Mouse (Mus musculus): ENCODE measurements around the gene Zyg11b.

The Zyg11b gene

DNA sequence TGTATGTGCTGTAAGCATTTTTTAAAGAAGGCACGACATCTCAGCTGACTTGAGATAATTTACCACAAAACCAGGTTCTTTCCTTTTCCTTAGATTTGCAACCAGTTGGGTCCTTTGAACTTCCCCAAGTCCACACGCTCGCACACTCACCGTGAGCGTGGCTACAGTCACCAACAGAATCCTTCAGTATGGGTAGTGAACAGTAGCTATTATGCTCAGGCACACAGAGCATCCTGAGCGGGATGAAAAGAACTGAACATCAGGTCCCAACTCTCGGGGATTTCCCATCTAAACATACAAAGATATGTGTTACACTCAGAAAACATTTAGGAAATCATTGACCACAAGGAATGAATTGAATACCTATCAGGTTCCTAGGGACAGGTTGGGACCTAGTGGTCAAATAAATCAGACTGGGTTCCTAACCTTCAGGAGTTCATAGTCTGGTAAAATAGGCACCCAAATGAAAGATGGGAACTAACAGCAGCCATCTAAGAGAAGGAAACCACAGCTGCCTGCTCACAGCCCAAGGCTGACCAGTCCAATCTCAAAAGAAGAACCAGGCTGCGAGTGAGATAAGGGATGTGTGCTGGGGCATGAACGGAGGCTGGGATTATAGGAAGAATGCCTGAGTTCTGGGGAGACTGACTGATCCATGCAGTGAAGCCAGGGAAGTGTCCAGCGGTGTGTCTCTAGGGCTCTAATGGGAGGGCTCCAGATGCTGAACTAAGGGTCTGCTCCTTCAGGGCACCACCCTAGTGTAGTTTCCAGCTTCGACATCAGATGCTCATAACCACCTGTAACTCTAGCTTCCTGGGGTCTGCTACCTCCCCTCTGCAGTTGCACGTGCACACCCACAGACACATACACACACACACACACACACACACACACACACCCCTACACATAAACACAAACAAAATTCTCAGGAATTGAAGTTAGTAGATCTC is 17.0 kb upstream of the Zyg11b start:
- DNase-seq, result no peak

DNA sequence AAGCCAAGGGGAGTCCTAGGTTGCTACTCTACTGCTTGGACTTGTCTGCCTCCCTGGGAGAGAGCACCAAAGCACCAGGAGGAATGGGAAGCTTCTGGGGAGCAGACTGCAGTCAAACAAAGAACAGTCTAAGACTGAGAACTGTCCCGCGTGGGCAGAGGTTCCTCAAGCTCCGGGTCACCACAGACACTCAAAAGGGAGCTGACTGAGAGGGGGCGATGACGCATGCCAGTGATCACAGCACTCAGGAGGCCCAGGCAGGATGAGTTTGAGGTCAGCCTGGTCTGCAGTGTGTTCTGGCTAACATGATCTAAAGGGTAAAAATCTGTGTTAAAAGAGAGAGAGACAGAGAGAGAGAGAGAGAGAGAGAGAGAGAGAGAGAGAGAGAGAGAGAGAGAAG is 13.1 kb upstream of the Zyg11b start:
- DNase-seq, result no peak

DNA sequence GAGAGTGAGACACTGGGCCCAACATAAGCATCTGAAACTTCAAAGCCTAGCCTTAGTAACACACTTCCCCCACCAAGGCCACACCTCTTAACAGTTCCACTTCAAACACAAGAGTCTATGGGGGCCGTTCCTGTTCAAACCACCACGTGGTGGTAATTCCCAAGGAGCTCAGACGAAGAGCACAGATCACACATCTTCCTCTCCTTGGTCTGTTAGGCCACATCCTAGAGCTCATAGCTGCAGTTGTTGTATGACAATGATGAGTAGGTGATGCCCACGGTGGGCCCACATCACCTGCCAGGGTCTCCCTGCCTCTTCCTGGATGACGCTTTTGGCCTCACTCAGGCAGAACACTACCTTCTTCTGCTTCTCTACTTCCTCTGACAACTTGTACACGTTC is 9.8 kb upstream of the Zyg11b start:
- no peak for DNase-seq

DNA sequence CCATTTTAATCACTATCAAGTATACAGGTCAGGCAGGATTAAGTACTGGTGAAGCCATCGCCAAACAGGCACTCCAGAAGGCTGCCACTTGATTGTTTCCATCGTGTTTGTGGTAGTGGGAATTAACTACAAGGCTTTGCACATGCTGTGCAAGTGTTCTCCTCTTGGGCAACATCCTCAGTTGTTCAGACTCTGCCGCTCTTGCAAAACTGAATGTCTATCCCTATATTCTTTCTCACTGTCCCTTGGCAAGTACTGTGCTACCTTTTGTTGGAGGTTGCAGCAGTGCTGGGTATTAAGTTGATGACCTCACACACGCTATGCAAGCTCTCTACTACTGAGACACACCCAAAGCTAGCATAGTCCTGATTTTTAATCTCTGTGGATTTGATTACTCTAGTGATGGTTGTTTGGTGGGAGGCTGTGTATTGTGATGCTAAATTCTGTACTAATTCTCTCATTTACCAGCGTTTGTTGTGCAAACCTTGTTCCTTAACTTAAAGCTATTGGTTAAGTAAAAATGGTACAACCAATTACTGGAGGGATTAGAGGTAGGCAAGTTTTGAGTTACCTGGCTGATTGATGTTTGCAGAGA is 1.5 kb upstream of the Zyg11b start:
- DNase-seq, result no peak

DNA sequence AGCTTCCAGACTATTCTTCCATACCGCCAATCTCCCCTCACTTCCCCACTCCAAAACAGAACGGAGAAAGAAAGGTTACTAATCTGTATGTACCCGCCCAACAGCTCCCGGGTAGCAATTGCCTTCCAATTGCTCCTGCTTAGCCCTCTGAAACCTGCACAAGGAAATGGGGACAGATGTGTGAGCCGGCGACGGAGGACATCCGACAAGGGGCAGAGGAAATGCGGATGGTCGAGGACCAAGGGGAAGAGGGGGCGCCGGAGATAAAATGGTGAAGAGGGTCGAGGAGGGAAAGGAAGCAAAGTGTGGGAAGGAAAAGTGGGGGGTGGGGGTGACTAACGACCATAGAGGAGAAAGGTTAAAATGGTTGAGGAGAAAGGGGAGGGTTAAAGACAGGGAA is 630 bp downstream of the Zyg11b start:
- DNase-seq, result no peak

GRCm38 (mm10) chr4:108276973-108277372 is 23.9 kb downstream of the Zyg11b start:
- DNase-seq, result no peak

DNA sequence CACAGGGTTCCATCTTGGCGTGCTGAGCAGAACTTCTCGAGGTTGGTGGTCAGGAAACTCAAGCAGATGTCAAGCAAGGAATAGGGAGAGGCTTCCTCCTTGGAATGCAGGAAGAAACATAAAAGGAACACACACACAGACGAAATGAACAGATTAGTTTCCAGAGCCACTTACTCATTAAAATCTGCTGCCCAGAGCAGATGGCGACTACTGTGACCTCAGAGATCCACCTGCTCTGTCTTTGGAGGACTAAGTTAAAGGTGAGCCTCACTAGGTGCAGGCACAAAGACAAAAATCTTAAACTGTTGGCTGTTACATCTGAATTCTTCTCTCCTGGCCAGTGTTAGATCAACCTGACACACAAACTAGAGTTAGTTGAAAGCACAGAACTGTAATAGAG is 28.6 kb downstream of the Zyg11b start:
- no peak for DNase-seq

DNA sequence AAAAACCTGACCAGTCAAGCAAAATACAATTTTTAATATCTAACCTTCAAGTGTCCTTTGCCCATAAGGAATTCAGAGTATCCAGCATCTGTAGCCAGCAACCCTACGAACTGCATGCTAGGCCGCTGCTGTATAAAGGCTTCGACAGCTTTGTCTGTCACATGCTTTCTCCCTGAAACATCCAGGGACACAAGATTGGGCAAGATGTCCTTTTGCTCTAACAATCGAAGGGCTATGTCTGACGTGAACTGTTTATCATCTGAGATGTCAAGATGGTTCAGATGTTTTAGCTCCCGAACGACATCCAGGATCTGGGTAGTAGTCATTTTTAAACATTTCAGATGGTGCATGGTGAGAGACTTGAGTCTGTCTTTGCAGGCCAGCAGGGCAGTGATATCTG is 35.1 kb downstream of the Zyg11b start:
- no peak for DNase-seq

- DNase-seq, result no peak
These were observed 47.6 kb downstream of the Zyg11b start for GRCm38 (mm10) chr4:108253317-108253716.

DNA sequence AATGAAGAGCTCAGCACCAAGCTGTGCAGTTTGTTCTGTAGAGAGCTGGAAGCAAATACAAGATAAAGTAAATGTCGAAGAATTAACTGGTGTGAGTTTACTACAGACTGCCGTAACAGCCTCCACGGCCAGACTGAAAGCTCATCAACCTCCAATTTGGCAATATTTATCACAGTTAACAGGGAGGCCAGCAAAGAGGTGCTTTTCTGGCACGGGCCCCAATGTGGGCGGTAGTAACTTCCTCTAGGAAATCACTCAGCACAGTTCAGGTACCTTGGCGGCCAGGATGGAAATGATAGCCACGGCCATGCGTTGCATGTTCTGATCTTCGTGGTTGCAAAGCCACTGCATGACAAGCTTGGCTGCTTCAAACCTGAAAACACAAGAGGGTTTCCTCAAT is 50.4 kb downstream of the Zyg11b start:
- no peak for DNase-seq

- no peak for DNase-seq
These were observed 51.6 kb downstream of the Zyg11b start for GRCm38 (mm10) chr4:108249314-108249713.

- DNase-seq, result no peak
These were observed 67.2 kb downstream of the Zyg11b start for GRCm38 (mm10) chr4:108233654-108234053.

GRCm38 (mm10) chr4:108225341-108225872 is 75.5 kb downstream of the Zyg11b start:
- no peak for DNase-seq

- DNase-seq, result no peak
These were observed 78.4 kb downstream of the Zyg11b start for GRCm38 (mm10) chr4:108222507-108222906.

- DNase-seq, result peak; percentile 10
These were observed 81.9 kb downstream of the Zyg11b start for GRCm38 (mm10) chr4:108219019-108219418.

GRCm38 (mm10) chr4:108217332-108218179 is 83.3 kb downstream of the Zyg11b start, which contains the start of gene Zyg11a:
TSS of gene Zyg11a (minus strand) at chr4:108218048.
- peak; percentile 40 for DNase-seq

DNA sequence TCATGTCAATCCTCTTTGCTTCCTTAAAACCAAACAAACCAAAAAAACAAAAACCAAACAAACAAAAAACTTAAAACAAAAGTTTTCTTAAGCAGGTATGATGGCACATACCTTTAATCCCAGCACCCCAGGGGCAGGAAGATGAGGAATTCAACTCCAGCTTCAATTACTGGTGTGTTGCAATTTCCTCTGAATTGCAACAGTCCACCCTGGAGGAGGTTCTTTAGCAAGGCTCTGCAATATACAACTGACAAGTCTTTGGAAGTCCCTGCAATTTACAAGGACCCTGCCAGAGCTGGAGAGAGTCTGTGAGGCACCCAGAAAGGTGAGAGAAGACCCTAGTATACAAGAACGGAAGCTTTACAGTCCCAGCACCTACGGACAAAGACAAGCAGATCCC is 87.9 kb downstream of the Zyg11b start:
- DNase-seq, result no peak

DNA sequence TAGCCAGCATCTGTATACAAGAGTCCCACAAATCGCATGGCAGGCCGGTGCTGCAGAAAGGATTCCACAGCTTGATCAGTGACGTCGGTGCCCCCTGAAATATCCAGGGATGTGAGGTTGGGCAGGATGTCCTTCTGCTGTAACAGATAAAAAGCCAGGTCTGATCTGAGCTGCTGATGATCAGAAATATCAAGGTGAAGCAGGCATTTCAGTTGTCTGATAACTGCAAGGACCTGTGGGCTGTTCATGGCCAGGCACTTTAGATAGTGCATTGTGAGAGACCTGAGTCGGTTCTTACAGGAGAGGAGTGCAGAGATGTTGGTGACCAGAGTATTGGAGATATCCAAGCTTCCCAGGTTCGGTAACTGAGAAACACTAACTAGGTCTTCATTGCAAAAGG is 96.3 kb downstream of the Zyg11b start:
- no peak for DNase-seq

GRCm38 (mm10) chr4:108199236-108199635 is 101.7 kb downstream of the Zyg11b start:
- no peak for DNase-seq

DNA sequence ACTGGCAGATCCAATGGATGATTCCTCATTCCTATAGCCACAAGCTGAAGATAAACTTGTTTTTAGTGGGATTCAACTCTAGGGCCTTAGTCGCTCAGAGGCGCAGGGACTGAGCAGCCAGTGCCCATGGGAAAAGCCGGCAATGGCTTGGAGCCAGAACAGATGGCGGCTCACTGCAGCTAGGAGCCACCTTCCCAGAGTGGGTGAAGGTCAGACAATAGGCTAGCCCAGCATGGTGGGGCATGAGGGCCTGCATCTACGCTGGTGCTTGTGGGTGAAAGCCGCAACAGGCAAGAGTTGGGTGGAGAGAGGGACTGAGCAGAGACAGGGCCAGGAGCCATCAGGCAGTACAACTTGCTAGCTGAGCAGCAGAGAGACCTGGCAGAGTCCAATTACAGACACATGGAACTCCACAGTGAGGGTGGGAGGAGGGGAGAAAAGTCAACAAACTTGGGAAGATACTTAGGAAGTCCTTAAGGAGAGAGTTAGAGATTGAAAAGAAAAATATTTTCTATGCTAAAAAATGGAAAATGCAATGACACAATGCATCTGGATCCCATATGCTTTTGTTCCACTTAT is 104.5 kb downstream of the Zyg11b start:
- DNase-seq, result no peak

DNA sequence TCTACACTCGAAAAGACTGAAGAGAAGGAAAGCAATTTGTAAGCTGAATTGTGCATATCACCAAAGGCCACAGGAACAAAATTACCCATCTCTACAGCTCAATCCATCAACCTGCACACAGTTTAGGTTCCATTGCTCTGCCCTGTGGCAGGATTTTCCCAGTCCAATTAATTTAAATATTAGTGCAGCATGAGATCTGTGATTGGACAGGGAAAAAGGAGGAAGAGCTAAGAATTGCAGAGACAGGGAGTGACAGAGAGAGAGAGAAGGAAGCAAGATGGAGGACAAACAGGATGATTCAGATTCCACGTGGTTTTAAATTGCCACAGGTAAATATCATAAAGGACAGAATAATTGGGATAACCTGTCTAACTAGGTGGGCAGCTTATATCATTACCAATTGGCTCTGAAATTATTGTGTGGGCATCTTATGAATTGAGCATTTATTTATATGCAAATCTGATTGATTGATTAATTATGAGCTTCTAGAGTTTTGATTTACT is 108.0 kb downstream of the Zyg11b start:
- DNase-seq, result no peak

GRCm38 (mm10) chr4:108182278-108182677 is 118.6 kb downstream of the Zyg11b start:
- DNase-seq, result no peak

Data from retina, postnatal 1 day (tissue).